Mouse (Mus musculus) bone marrow, adult 2 months (tissue): ENCODE measurements around the gene Hoxd9. TPM values are rescaled to one million over a fixed set of nuclear protein-coding genes. Genes with fewer than 3 reads are reported as not detected.

Experiments used
- H3K27ac ChIP-seq: fragments of 200-500 bp; 2 replicates; pipeline ENCODE4 v1.5.1; 2012; ENCODE audit warnings: low read depth, mild to moderate bottlenecking, control low read depth, inconsistent platforms, low read length; ENCODE audit not compliant: control insufficient read depth, poor library complexity, insufficient read depth
- H3K4me1 ChIP-seq: fragments of 200-500 bp; 2 replicates; pipeline ENCODE4 v1.6.1; 2011; ENCODE audit warnings: low read length; ENCODE audit not compliant: control insufficient read depth, insufficient read depth
- H3K4me3 ChIP-seq: fragments of 200-500 bp; replicated peaks from 2 replicates; pipeline ENCODE3; 2011; ENCODE audit warnings: mild to moderate bottlenecking, low read depth, low read length, control low read depth; ENCODE audit not compliant: control insufficient read depth
- CTCF ChIP-seq: fragments of 200-500 bp; IDR thresholded peaks from 2 replicates; pipeline ENCODE4 v1.5.1; 2011; ENCODE audit warnings: low read length, control low read depth; ENCODE audit not compliant: control insufficient read depth, insufficient read depth
- POLR2A ChIP-seq: fragments of 200-500 bp; IDR thresholded peaks from 2 replicates; pipeline ENCODE4 v1.6.1; 2011; ENCODE audit warnings: low read depth, mild to moderate bottlenecking, control low read depth, low read length, borderline replicate concordance; ENCODE audit not compliant: control insufficient read depth
- WGBS: fragments of 180-500 bp; shearing (Covaris S2); methylation state at CpG from one replicate; pipeline ENCODE4 v1.1.7; 2018; 5-methylcytosine and 5-hydroxymethylcytosine counted together
- polyA plus RNA-seq: library from polyadenylated mRNA; stranded (reverse); fragments of >200 nt; gene quantifications from 2 replicates; pipeline ENCODE4 v1.2.4, GENCODE M21; 2011; ENCODE audit warnings: low replicate concordance; ENCODE audit not compliant: missing spikeins, insufficient read depth, insufficient read length

Hoxd9 gene
- polyA plus RNA-seq: not detected in 2 replicates

- TF ChIP-seq POLR2A: no peak
- TF ChIP-seq CTCF: no peak
- 1% methylated on average over 43 of the region's 43 CpGs for WGBS
- Histone ChIP-seq H3K4me3 (no peak within 1 kb of the TSS), H3K27ac (peak within 1 kb of the TSS; percentile 21; the same call in 1 of the 2 replicates), H3K4me1 (no peaks in the 10 kb centered on the region)
These were observed at the start of gene Hoxd9 for GRCm38 (mm10) chr2:74697567-74698121. Gene Hoxd9, plus strand, starts transcription at chr2:74697727.

GRCm38 (mm10) chr2:74652996-74653340, 44.6 kb upstream of the Hoxd9 start:
- H3K4me3 ChIP-seq: no peak overlapping the region
- no peaks in the 10 kb centered on the region; the same call in 1 of the 2 replicates for H3K4me1 ChIP-seq
- no peak for TF ChIP-seq CTCF
- TF ChIP-seq POLR2A: no peak
- H3K27ac ChIP-seq: no peak overlapping the region
- 34% methylated on average over 2 of the region's 2 CpGs for WGBS

DNA sequence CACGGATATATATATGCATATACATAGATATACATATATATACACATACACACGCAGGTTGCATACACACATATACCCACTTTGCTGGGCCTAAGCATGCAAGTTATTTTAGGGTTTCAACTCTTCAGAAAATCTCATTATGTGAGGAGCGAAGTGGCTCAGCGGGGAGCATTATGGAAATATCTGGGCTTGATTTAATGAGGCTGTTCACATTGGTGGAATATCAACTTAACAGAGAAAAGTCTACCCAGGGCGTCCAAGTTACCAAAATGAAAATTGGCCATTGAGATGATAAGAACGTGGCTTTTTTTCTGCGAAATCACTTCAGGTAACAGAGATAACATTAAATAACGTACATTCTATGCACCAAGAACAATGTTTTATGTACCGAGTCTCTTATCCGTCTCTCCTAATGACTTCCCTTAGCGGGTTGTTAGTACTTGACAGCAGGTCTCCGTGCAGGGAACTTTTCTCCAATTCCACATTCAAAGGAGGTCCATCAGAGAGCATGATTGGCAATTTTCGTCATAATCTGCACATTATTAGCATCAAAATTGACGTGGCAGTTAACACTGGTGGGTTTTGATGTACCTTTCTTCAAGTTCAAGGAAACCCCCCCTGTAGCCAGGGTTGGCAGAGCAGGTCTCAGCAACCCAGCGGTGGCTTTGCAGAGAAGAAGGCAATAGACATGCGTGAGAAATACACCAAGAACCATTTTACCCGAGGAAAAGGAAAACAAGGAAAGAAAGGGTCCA, 43.6 kb upstream of the Hoxd9 start:
- Histone ChIP-seq H3K4me3 (no peak overlapping the region), H3K4me1 (no peaks in the 10 kb centered on the region; the same call in 1 of the 2 replicates), H3K27ac (no peak overlapping the region)
- 15% methylated on average over 17 of the region's 17 CpGs for WGBS
- TF ChIP-seq CTCF (no peak), POLR2A (no peak)

GRCm38 (mm10) chr2:74654743-74655419, 42.6 kb upstream of the Hoxd9 start:
- TF ChIP-seq POLR2A (no peak), CTCF (no peak)
- WGBS: 14% methylated on average over 20 of the region's 20 CpGs
- no peak overlapping the region for H3K4me3 ChIP-seq
- H3K27ac ChIP-seq: no peak overlapping the region
- no peaks in the 10 kb centered on the region; the same call in 1 of the 2 replicates for H3K4me1 ChIP-seq

DNA sequence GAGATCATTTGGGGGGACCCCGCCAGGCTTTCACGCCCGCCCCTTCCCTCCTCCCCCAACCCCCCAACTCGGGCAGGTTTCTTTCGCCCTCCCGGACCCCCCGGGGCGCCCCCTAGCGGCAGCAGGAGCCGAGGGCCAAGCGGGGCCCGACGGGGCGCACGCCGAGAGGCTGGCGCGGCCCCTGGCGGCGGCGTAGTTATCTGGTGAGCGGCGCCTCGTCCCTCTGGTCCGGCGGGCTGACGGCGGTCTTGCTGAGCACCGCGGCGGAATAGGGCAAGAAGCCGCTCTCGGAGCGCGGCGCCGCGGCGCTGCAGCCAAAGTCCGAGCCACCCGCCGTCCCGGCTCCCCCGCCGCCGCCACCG, 42.1 kb upstream of the Hoxd9 start:
- 7% methylated on average over 38 of the region's 47 CpGs for WGBS
- Histone ChIP-seq H3K4me1 (no peaks in the 10 kb centered on the region; the same call in 1 of the 2 replicates), H3K4me3 (no peak overlapping the region), H3K27ac (no peak overlapping the region; the same call in 1 of the 2 replicates)
- TF ChIP-seq POLR2A: no peak
- TF ChIP-seq CTCF: peak; percentile 40; the same call in 1 of the 2 replicates

DNA sequence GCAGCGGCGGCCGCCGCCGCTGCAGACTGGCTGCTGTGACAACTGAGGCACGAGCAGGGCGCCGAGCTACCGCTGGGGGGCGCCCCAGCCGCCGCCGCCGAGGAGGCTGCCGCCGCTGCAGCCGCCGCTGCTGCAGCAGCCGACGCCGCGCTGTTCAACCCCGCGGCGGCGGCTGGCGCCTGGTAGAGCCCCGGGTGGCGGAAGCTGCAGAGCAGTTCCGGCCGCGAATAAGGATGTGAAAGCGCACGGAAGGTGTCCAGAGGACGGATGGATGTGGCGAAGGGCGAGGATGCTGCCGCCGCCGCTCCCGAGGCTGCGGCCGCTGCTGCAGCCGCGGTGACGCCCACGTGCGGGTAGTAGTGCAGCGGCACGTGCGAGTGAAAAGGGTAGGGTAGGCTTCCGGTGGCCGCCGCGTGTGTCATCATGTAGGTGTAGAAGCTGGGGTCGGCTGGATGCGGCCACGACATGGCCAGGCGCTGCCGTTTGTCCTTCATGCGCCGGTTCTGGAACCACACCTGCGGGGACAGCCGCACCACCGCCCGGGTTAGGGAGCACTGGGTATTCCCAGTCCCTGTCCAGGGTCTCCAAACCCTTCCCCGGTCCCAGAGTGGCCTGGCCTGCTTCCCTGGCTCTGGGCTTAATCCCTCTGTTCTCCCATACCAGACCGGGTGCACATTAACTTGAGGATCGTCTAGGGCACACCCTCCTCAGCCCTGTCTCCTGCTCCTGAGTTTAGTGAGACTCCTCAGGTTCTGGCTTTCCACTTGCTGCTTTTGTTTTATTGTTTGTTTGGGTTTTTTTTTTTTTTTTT, 41.5 kb upstream of the Hoxd9 start:
- Histone ChIP-seq H3K27ac (no peak overlapping the region; the same call in 1 of the 2 replicates), H3K4me1 (no peaks in the 10 kb centered on the region; the same call in 1 of the 2 replicates), H3K4me3 (peak overlapping the region; percentile 24)
- 3% methylated on average over 67 of the region's 69 CpGs for WGBS
- TF ChIP-seq POLR2A (no peak), CTCF (no peak)

GRCm38 (mm10) chr2:74656632-74657021, 40.9 kb upstream of the Hoxd9 start:
- Histone ChIP-seq H3K27ac (no peak overlapping the region), H3K4me1 (no peaks in the 10 kb centered on the region; the same call in 1 of the 2 replicates), H3K4me3 (no peak overlapping the region)
- WGBS: 10% methylated on average over 4 of the region's 4 CpGs
- TF ChIP-seq CTCF (no peak), POLR2A (no peak)
